Mouse (Mus musculus) retina, postnatal 1 day (tissue): ENCODE results near the gene Gm20835.
"Not testable (repeated sequence)": the region's sequence is repeated elsewhere in the genome, so short reads cannot be mapped to it uniquely, and the experiment has no call there.

Experiments used
- DNase-seq: peaks from one replicate; pipeline ENCODE4 v3.0.0-alpha.2; 2012

Gm20835 gene

GRCm38 (mm10) chrY:36735190-36735589, at the start of gene Gm20835:
Gene Gm20835 (minus strand): TSS chrY:36735290.
- not testable (repeated sequence) for DNase-seq
